31 mouse cellular contexts compared by ENCODE assay signal in genomic region chr12:110891887-110892286, GRCm38 (mm10). TPM values are rescaled to one million over a fixed set of nuclear protein-coding genes. Genes with fewer than 3 reads are reported as not detected.
"Had no signal": no experiment of that assay in that cellular context is flagged by ENCODE, and none has a peak within 500 bp of the region (broad histone marks: within the 10 kb centered on the region; RNA-seq: fewer than 3 reads in every experiment).

No protein-coding gene starts in this region.

- H3K9ac ChIP-seq: limb, embryonic 12.5 days; limb, embryonic 15.5 days; liver, embryonic 12.5 days; liver, embryonic 13.5 days; liver, embryonic 15.5 days; liver, postnatal 0 days; lung, embryonic 14.5 days; lung, embryonic 15.5 days; midbrain, embryonic 12.5 days; midbrain, embryonic 13.5 days; midbrain, embryonic 15.5 days; neural tube, embryonic 12.5 days; neural tube, embryonic 13.5 days had no signal

- H3K4me2 ChIP-seq: limb, embryonic 12.5 days; limb, embryonic 13.5 days; limb, embryonic 15.5 days; liver, embryonic 11.5 days; liver, embryonic 12.5 days; liver, embryonic 13.5 days; lung, embryonic 14.5 days; lung, embryonic 15.5 days; midbrain, embryonic 11.5 days; midbrain, embryonic 12.5 days; midbrain, embryonic 13.5 days; midbrain, embryonic 15.5 days; neural tube, embryonic 12.5 days; neural tube, embryonic 13.5 days had no signal

- H3K4me3 ChIP-seq: left cerebral cortex, adult 2 months; limb, embryonic 10.5 days; limb, embryonic 12.5 days; limb, embryonic 13.5 days; limb, embryonic 15.5 days; liver, embryonic 12.5 days; liver, embryonic 13.5 days; liver, embryonic 15.5 days; lung, embryonic 15.5 days; midbrain, embryonic 10.5 days; midbrain, embryonic 12.5 days; midbrain, embryonic 13.5 days; midbrain, embryonic 15.5 days; myocyte; neural tube, embryonic 12.5 days; neural tube, embryonic 13.5 days had no signal

- H3K9me3 ChIP-seq: limb, embryonic 10.5 days; limb, embryonic 12.5 days; limb, embryonic 13.5 days; limb, embryonic 15.5 days; liver, embryonic 12.5 days; liver, embryonic 13.5 days; liver, embryonic 15.5 days; lung, embryonic 15.5 days; megakaryocyte, embryonic 14.5 days; midbrain, embryonic 10.5 days; midbrain, embryonic 12.5 days; midbrain, embryonic 13.5 days; midbrain, embryonic 15.5 days; neural tube, embryonic 12.5 days; neural tube, embryonic 13.5 days had no signal

- ATAC-seq: liver, embryonic 12.5 days; liver, postnatal 0 days; midbrain, embryonic 13.5 days; midbrain, embryonic 15.5 days; midbrain, embryonic 16.5 days had no signal

- H3K27me3 ChIP-seq: limb, embryonic 12.5 days; limb, embryonic 13.5 days; limb, embryonic 15.5 days; liver, embryonic 12.5 days; liver, embryonic 13.5 days; liver, embryonic 15.5 days; lung, embryonic 15.5 days; megakaryocyte, embryonic 14.5 days; midbrain, embryonic 12.5 days; midbrain, embryonic 13.5 days; midbrain, embryonic 15.5 days; neural tube, embryonic 12.5 days; neural tube, embryonic 13.5 days had no signal

- H3K27ac ChIP-seq: left cerebral cortex, adult 2 months; limb, embryonic 10.5 days; limb, embryonic 12.5 days; limb, embryonic 13.5 days; limb, embryonic 15.5 days; liver, embryonic 12.5 days; liver, embryonic 13.5 days; liver, embryonic 14.5 days; liver, embryonic 15.5 days; lung, embryonic 15.5 days; macrophage; midbrain, embryonic 10.5 days; midbrain, embryonic 12.5 days; midbrain, embryonic 13.5 days; midbrain, embryonic 15.5 days; neural tube, embryonic 12.5 days; neural tube, embryonic 13.5 days had no signal

- H3K36me3 ChIP-seq: limb, embryonic 12.5 days; liver, embryonic 15.5 days; lung, embryonic 15.5 days; midbrain, embryonic 12.5 days; midbrain, embryonic 15.5 days had no signal

- DNase-seq: left cerebral cortex, postnatal 4 days; liver; liver, embryonic 13.5 days; liver, postnatal 0 days; lung, adult 2 months; lung, embryonic 14.5 days; lung, postnatal 4 days; midbrain, embryonic 14.5 days had no signal

RNA-seq across cellular contexts. Expression of gene Mok, which starts 51.1 kb away (rescaled TPM):
- total RNA-seq: monocyte, adult 5-6 weeks had no signal
- polyA plus RNA-seq: liver, adult 2 months had no signal
